Comparison of ENCODE assay signal across 24 mouse cellular contexts in genomic region chr6:83265653-83266052, GRCm38 (mm10). TPM values are rescaled to one million over a fixed set of nuclear protein-coding genes. Genes with fewer than 3 reads are reported as not detected.
"Had no signal": no experiment of that assay in that cellular context is flagged by ENCODE, and none has a peak within 500 bp of the region (broad histone marks: within the 10 kb centered on the region; RNA-seq: fewer than 3 reads in every experiment).

No protein-coding gene starts in this region.

- DNase-seq: gastrocnemius, adult 2 months; gastrocnemius, postnatal 10 days; gastrocnemius, postnatal 25 days; heart, postnatal 10 days; kidney, adult 18-20 months; kidney, adult 8-10 months; kidney, postnatal 10 days had no signal

- H3K9me3 ChIP-seq: heart, embryonic 10.5 days; heart, embryonic 12.5 days; hindbrain, embryonic 10.5 days; hindbrain, embryonic 12.5 days; intestine, embryonic 15.5 days; limb, embryonic 10.5 days; limb, embryonic 12.5 days had no signal

- H3K27me3 ChIP-seq: intestine, embryonic 15.5 days; limb, embryonic 12.5 days had no signal

- H3K9ac ChIP-seq: heart, embryonic 12.5 days; hindbrain, embryonic 12.5 days; hindbrain, embryonic 14.5 days; intestine, embryonic 15.5 days; limb, embryonic 12.5 days had no signal

- ATAC-seq: hindbrain, embryonic 16.5 days; inflammation-experienced regulatory T-cells, adult 6 months; intestine, embryonic 15.5 days; intestine, postnatal 0 days had no signal

- H3K4me2 ChIP-seq: heart, embryonic 12.5 days; hindbrain, embryonic 12.5 days; hindbrain, embryonic 14.5 days; intestine, embryonic 15.5 days; limb, embryonic 12.5 days; liver, embryonic 11.5 days had no signal

- H3K36me3 ChIP-seq: heart, embryonic 10.5 days; heart, embryonic 12.5 days; hindbrain, embryonic 10.5 days; hindbrain, embryonic 12.5 days; intestine, embryonic 15.5 days; limb, embryonic 10.5 days; limb, embryonic 12.5 days had no signal

- H3K27ac ChIP-seq: gastrocnemius, adult 2 months; heart, embryonic 10.5 days; hindbrain, embryonic 10.5 days; hindbrain, embryonic 12.5 days; hindbrain, embryonic 14.5 days; intestine, embryonic 15.5 days; layer of hippocampus, adult 2 months; left cerebral cortex, adult 2 months; limb, embryonic 10.5 days; limb, embryonic 12.5 days had no signal

- H3K4me3 ChIP-seq: gastrocnemius, adult 2 months; heart, embryonic 10.5 days; heart, embryonic 12.5 days; hindbrain, embryonic 10.5 days; hindbrain, embryonic 12.5 days; intestine, embryonic 15.5 days; layer of hippocampus, adult 2 months; left cerebral cortex, adult 2 months; limb, embryonic 10.5 days; limb, embryonic 12.5 days had no signal

- H3K4me1 ChIP-seq: heart, embryonic 10.5 days had no signal

RNA-seq across cellular contexts. Expression of gene Slc4a5, which starts 46.0 kb away (rescaled TPM):
- total RNA-seq: gastrocnemius, adult 2 months; gastrocnemius, postnatal 25 days; granulocyte monocyte progenitor cell, adult 5-6 weeks; heart, adult 8-10 months; heart, postnatal 10 days; heart, postnatal 25 days had no signal
